Mouse (Mus musculus) embryo, embryonic 11 days (tissue): ENCODE results near the gene Unc80.

Experiments used
- DNase-seq: peaks from one replicate; pipeline ENCODE4 v3.0.0-alpha.2; 2015

Unc80 gene

DNA sequence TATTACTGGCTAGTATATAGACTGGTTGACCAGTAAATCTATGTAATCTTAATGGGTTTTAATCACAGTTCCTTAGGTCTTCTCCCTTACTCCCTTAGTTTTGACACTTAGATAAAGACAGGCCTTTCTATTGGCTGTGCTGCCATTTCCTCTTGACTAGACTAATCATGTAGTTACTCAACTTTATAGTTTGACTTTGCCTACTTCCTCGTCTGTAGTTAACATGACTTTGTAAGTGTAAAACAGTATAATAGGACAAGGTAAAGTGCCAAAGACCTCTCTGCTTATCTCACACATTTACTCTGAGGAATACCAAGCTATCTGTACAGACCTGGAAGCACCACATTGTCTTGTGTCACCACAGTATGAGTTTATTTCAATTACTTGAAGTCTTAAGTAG lies 262.4 kb downstream of the Unc80 start:
- DNase-seq: no peak
